Mouse (Mus musculus) lung, adult 10 weeks (tissue): Measurements from ENCODE around the gene Olfr372. TPM values are rescaled to one million over a fixed set of nuclear protein-coding genes. Genes with fewer than 3 reads are reported as not detected.

Experiments
- polyA plus RNA-seq: library from polyadenylated mRNA; stranded (reverse); fragments of 350-450 nt; fragmentation: Illumina TruSeq; extraction: RNeasy Lipid Tissue Mini Kit (QIAGEN cat#74804); gene quantifications from one replicate; pipeline ENCODE4 v1.2.3, GENCODE M21; 2014; ENCODE audit warnings: low read depth, low replicate concordance; ENCODE audit not compliant: insufficient read depth

Olfr372 gene
- not detected for polyA plus RNA-seq

GRCm38 (mm10) chr8:72040918-72041317 is at the start of gene Olfr372:
Gene Olfr372, plus strand, starts transcription at chr8:72041218.

GRCm38 (mm10) chr8:72009473-72009872 is 31.5 kb upstream of the Olfr372 start, which contains the start of gene Cyp4f18:
Gene Cyp4f18, minus strand, starts transcription at chr8:72009626.

GRCm38 (mm10) chr8:72082877-72083276 is 41.9 kb downstream of the Olfr372 start, which contains the start of gene Olfr373:
Gene Olfr373, plus strand, starts transcription at chr8:72083177.

GRCm38 (mm10) chr8:72106740-72107139 is 65.7 kb downstream of the Olfr372 start, which contains the start of gene Olfr374:
Gene Olfr374, plus strand, starts transcription at chr8:72107040.

Other genes starting within 250 kb of the Olfr372 start
- 2.6 TPM for gene Zfp709, start 159.2 kb upstream of the Olfr372 start, polyA plus RNA-seq
- gene Zfp882, start 132.6 kb upstream of the Olfr372 start, polyA plus RNA-seq, result 1.8 TPM
- 12.6 TPM for gene Zfp617, start 132.6 kb upstream of the Olfr372 start, polyA plus RNA-seq
- gene Zfp961, start 90.2 kb upstream of the Olfr372 start, polyA plus RNA-seq, result 8.9 TPM
- gene Cyp4f18, start 31.6 kb upstream of the Olfr372 start, polyA plus RNA-seq, result 12.6 TPM
- gene Olfr373, start 42.0 kb downstream of the Olfr372 start, polyA plus RNA-seq, result not detected
- not detected for gene Olfr374, start 65.8 kb downstream of the Olfr372 start, polyA plus RNA-seq
- gene Tpm4, start 93.8 kb downstream of the Olfr372 start, polyA plus RNA-seq, result 317 TPM
- gene Rab8a, start 120.0 kb downstream of the Olfr372 start, polyA plus RNA-seq, result 39.2 TPM
- 1.3 TPM for gene Hsh2d, start 148.4 kb downstream of the Olfr372 start, polyA plus RNA-seq
- 0.62 TPM for gene Cib3, start 171.6 kb downstream of the Olfr372 start, polyA plus RNA-seq
- gene Gm11034, start 172.4 kb downstream of the Olfr372 start, polyA plus RNA-seq, result not detected
- gene Fam32a, start 178.5 kb downstream of the Olfr372 start, polyA plus RNA-seq, result 64.0 TPM
- 29.5 TPM for gene Ap1m1, start 198.8 kb downstream of the Olfr372 start, polyA plus RNA-seq